Mouse (Mus musculus): ENCODE data around the gene Trmt2a. TPM values are rescaled to one million over a fixed set of nuclear protein-coding genes. Genes with fewer than 3 reads are reported as not detected.

Gene Trmt2a
- total and polyA plus RNA-seq, 3 experiments, result 72.5 to 107 (median 91.4) TPM

- Histone ChIP-seq H3K27me3 (ENCODE audit: insufficient read depth, low read length) (peaks cover 49% of the 10 kb centered on the region), H3K36me3 (replicated peaks) (no peaks in the 10 kb centered on the region), H3K9me3 (replicated peaks) (no peaks in the 10 kb centered on the region), H3K4me1 (ENCODE audit: insufficient read depth, low read depth, low read length) (peaks cover 6% of the 10 kb centered on the region), H3K4me3 (ENCODE audit: low read depth, low read length) (no peak overlapping the region)
- DNase-seq (ENCODE audit: low spot score) (peak; percentile 31), ATAC-seq (ENCODE audit: extremely low read depth, insufficient number of reproducible peaks, low FRiP score, poor library complexity, severe bottlenecking) (no peak)
- peak; percentile 91 for TF ChIP-seq CTCF (IDR thresholded peaks at IDR 0.05; ENCODE audit: low read depth, low read length)
- no peak for TF ChIP-seq TAL1 (conservative IDR thresholded peaks at IDR 0.05; ENCODE audit: low read depth, low read length)
Observed at GRCm38 (mm10) chr16:18210701-18211416, 37.6 kb upstream of the Trmt2a start.

- TF ChIP-seq GATA1 (IDR thresholded peaks at IDR 0.05; ENCODE audit: borderline replicate concordance, low read length) (no peak), TAL1 (conservative IDR thresholded peaks at IDR 0.05; ENCODE audit: low read depth, low read length) (no peak), POLR2AphosphoS5 (IDR thresholded peaks at IDR 0.05; ENCODE audit: insufficient replicate concordance, low read depth, low read length) (no peak), GATA2 (IDR thresholded peaks at IDR 0.05; ENCODE audit: borderline replicate concordance, low read depth, low read length) (no peak), CTCF (IDR thresholded peaks at IDR 0.05; ENCODE audit: low read depth, low read length) (peak; percentile 95)
- DNase-seq (ENCODE audit: low spot score) (peak; percentile 65), ATAC-seq (ENCODE audit: extremely low read depth, insufficient number of reproducible peaks, low FRiP score, poor library complexity, severe bottlenecking) (no peak)
- Histone ChIP-seq H3K27me3 (ENCODE audit: insufficient read depth, low read length) (peaks cover 50% of the 10 kb centered on the region), H3K36me3 (replicated peaks) (no peaks in the 10 kb centered on the region), H3K4me3 (ENCODE audit: low read depth, low read length) (no peak overlapping the region), H3K9me3 (replicated peaks) (no peaks in the 10 kb centered on the region), H3K4me1 (ENCODE audit: insufficient read depth, low read depth, low read length) (peaks cover 6% of the 10 kb centered on the region)
Observed at GRCm38 (mm10) chr16:18211417-18212171, 36.9 kb upstream of the Trmt2a start.

- TF ChIP-seq CTCF (IDR thresholded peaks at IDR 0.05; ENCODE audit: low read depth, low read length) (no peak), GATA2 (IDR thresholded peaks at IDR 0.05; ENCODE audit: borderline replicate concordance, low read depth, low read length) (no peak), TAL1 (conservative IDR thresholded peaks at IDR 0.05; ENCODE audit: low read depth, low read length) (no peak), GATA1 (IDR thresholded peaks at IDR 0.05; ENCODE audit: borderline replicate concordance, low read length) (no peak), POLR2AphosphoS5 (IDR thresholded peaks at IDR 0.05; ENCODE audit: insufficient replicate concordance, low read depth, low read length) (no peak)
- H3K36me3 ChIP-seq (replicated peaks), result no peaks in the 10 kb centered on the region
- ATAC-seq (ENCODE audit: extremely low read depth, insufficient number of reproducible peaks, low FRiP score, poor library complexity, severe bottlenecking) (no peak), DNase-seq (ENCODE audit: low spot score) (no peak)
- H3K27me3 ChIP-seq (ENCODE audit: insufficient read depth, low read length), result peaks cover 51% of the 10 kb centered on the region
- H3K4me3 ChIP-seq (ENCODE audit: low read depth, low read length), result no peak overlapping the region
- H3K9me3 ChIP-seq (replicated peaks), result no peaks in the 10 kb centered on the region
- H3K4me1 ChIP-seq (ENCODE audit: insufficient read depth, low read depth, low read length), result peaks cover 6% of the 10 kb centered on the region
Observed at GRCm38 (mm10) chr16:18213689-18214088, 34.8 kb upstream of the Trmt2a start.

- ATAC-seq (ENCODE audit: extremely low read depth, insufficient number of reproducible peaks, low FRiP score, poor library complexity, severe bottlenecking) (no peak), DNase-seq (ENCODE audit: low spot score) (no peak)
- peaks cover 6% of the 10 kb centered on the region for H3K4me1 ChIP-seq (ENCODE audit: insufficient read depth, low read depth, low read length)
- peaks cover 58% of the 10 kb centered on the region for H3K27me3 ChIP-seq (ENCODE audit: insufficient read depth, low read length)
- TF ChIP-seq CTCF (IDR thresholded peaks at IDR 0.05; ENCODE audit: low read depth, low read length), result no peak
- H3K4me3 ChIP-seq (ENCODE audit: low read depth, low read length), result no peak overlapping the region
- H3K9me3 ChIP-seq (replicated peaks), result no peaks in the 10 kb centered on the region
- no peaks in the 10 kb centered on the region for H3K36me3 ChIP-seq (replicated peaks)
Observed at GRCm38 (mm10) chr16:18214858-18215257, 33.6 kb upstream of the Trmt2a start.

GRCm38 (mm10) chr16:18217579-18217978 lies 30.9 kb upstream of the Trmt2a start, which contains the start of gene Ccdc188:
TSS of gene Ccdc188 (plus strand) at chr16:18217879.
- TF ChIP-seq POLR2AphosphoS5 (IDR thresholded peaks at IDR 0.05; ENCODE audit: insufficient replicate concordance, low read depth, low read length) (no peak), GATA2 (IDR thresholded peaks at IDR 0.05; ENCODE audit: borderline replicate concordance, low read depth, low read length) (no peak), GATA1 (IDR thresholded peaks at IDR 0.05; ENCODE audit: borderline replicate concordance, low read length) (no peak), TAL1 (conservative IDR thresholded peaks at IDR 0.05; ENCODE audit: low read depth, low read length) (no peak), CTCF (IDR thresholded peaks at IDR 0.05; ENCODE audit: low read depth, low read length) (no peak)
- Histone ChIP-seq H3K4me1 (ENCODE audit: insufficient read depth, low read depth, low read length) (peaks cover 2% of the 10 kb centered on the region; the same call in 1 of the 2 replicates), H3K36me3 (replicated peaks) (no peaks in the 10 kb centered on the region), H3K27me3 (ENCODE audit: insufficient read depth, low read length) (peaks cover 63% of the 10 kb centered on the region), H3K4me3 (ENCODE audit: low read depth, low read length) (no peak within 1 kb of the TSS), H3K9me3 (replicated peaks) (no peaks in the 10 kb centered on the region)
- no peak for ATAC-seq (ENCODE audit: extremely low read depth, insufficient number of reproducible peaks, low FRiP score, poor library complexity, severe bottlenecking)
- DNase-seq (ENCODE audit: low spot score), result no peak

- ATAC-seq (ENCODE audit: extremely low read depth, insufficient number of reproducible peaks, low FRiP score, poor library complexity, severe bottlenecking), result no peak
- no peak for DNase-seq (ENCODE audit: low spot score)
- no peaks in the 10 kb centered on the region for H3K9me3 ChIP-seq (replicated peaks)
- H3K36me3 ChIP-seq (replicated peaks), result no peaks in the 10 kb centered on the region
- peaks cover 2% of the 10 kb centered on the region; the same call in 1 of the 2 replicates for H3K4me1 ChIP-seq (ENCODE audit: insufficient read depth, low read depth, low read length)
- H3K4me3 ChIP-seq (ENCODE audit: low read depth, low read length), result no peak overlapping the region
- H3K27me3 ChIP-seq (ENCODE audit: insufficient read depth, low read length), result peaks cover 65% of the 10 kb centered on the region
- TF ChIP-seq POLR2AphosphoS5 (IDR thresholded peaks at IDR 0.05; ENCODE audit: insufficient replicate concordance, low read depth, low read length) (no peak), CTCF (IDR thresholded peaks at IDR 0.05; ENCODE audit: low read depth, low read length) (no peak), GATA2 (IDR thresholded peaks at IDR 0.05; ENCODE audit: borderline replicate concordance, low read depth, low read length) (no peak), TAL1 (conservative IDR thresholded peaks at IDR 0.05; ENCODE audit: low read depth, low read length) (no peak), GATA1 (IDR thresholded peaks at IDR 0.05; ENCODE audit: borderline replicate concordance, low read length) (no peak)
Observed at GRCm38 (mm10) chr16:18218580-18218996, 29.9 kb upstream of the Trmt2a start.

Measured in G1E (cell line).